Mouse (Mus musculus): ENCODE measurements at regions not wholly inside any gene's neighbourhood (a gene's known extent, or its start where the extent isn't known, plus 50 kb on each side); places are given as distances from the start of the nearest gene placed in this dataset.
A peak's percentile ranks its signal among the peaks of the same experiment; 100 is the strongest.

DNA sequence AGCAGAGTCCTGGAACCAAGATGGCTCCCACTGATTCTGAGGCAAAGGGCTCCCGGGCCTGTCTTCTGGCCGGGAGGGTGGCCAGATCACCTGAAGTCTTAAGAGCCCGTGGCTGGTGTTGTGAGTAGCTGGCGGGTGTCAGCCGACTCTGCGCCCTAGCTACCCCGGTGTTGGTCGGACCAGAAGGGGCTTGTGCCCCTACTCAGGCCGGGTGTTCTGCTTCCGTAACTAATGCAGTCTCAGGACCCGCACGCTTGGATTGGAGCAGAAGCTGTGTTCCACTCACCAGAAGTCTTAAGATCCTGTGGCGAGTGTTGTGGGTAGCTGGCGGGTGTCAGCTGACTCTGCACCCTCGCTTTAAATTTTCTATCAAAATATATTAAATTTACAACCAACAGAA is 1285.3 kb upstream of the Cdh9 start:
- DNase-seq (ENCODE audit: inconsistent ontology term) = no peak

DNA sequence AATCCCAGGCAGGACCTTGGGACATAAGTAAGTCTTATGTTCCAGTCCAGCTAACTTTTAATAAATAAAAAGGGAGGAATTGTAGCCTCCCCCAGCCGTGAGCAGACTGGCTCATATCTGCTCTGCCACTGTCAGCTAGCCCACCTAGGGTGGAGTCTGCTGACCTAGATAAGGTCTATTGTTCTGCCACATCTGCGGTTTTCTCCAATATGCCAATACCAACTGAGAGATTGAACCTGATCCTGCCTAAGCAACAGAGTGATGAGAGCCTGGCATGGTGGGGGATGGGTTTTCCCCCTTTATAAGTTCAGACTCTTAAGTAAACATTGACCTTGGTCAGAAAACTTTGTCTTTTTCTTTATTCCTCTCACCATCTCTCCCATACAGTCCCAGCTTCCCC is 1250.9 kb upstream of the Cdh9 start:
- DNase-seq (ENCODE audit: inconsistent ontology term) = no peak

DNA sequence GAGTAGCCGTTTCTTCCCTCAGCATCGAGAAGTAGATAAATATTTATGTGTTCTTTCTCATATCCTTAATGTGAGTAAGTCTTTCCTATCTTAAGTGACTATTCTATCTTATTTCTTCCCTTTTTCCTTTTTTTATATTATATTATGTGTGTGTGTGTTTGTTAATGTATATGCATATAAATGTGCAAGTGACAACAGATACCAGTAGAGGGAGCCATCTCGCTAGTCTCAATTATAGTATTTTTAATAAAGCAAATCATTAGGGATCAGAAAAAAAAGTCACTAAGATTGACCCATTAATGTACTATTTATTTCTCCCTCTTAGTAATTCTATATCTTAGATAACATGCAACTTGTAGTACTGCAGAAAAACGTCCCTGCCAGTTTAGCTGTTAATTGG is 1228.3 kb upstream of the Cdh9 start:
- no peak for DNase-seq (ENCODE audit: inconsistent ontology term)

- no peak for DNase-seq (ENCODE audit: inconsistent ontology term)
These were observed 1189.6 kb upstream of the Cdh9 start for GRCm38 (mm10) chr15:15538944-15539343.

DNA sequence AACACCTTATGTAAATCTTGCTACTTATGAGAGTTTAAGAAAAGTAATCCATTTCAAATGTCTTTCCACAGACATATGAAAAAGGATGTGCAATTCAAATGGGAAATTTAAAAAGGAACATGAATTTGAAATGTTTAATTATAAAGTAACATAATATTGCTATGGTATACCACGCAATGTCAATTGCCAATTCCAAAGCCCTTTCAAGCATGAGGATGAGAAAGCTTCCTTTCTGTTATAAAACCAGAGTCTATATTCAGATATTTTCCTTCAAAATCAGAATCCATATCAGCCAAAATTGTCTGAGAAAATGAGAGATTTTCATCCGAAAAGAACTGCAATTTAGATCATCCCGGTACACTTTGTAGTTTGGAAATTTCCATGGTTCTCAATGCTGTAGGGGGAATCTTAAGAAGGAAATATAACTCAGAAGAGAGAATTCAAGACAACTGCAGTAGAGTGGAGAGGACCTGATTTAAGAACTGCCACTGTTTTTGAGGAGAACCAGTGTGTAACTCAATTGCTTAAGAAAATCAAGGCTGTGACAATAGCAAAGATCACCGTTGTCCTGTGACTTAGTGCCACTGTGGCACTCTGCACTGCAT is 1169.3 kb upstream of the Cdh9 start:
- DNase-seq (ENCODE audit: inconsistent ontology term) = no peak

DNA sequence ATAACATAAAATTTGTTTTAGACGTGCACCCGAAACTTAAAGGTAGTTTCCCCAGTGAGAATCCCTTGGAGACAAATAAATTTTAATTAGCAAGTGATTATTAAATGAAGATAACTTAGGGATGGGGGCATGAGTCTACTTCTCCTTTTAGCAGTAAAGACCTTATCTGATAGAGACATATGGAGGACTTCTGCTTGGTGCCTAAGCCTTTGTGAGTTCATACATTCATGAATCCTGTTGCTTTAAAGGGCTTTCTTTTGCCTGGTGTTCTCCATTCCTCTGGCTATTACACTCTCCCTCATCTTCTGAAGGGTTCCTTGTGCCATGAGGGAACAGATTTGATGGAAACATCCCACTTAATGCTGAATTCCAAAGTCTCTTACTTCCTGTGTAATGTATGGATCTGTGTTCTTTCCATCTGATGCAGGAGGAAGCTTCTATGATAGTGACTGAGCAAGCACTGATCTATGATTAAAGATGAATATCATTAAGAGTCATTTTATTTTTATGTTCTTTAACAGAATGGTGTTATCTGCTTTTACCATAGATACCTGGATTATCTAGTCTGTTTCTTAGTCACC is 1146.2 kb upstream of the Cdh9 start:
- DNase-seq (ENCODE audit: inconsistent ontology term) = no peak

DNA sequence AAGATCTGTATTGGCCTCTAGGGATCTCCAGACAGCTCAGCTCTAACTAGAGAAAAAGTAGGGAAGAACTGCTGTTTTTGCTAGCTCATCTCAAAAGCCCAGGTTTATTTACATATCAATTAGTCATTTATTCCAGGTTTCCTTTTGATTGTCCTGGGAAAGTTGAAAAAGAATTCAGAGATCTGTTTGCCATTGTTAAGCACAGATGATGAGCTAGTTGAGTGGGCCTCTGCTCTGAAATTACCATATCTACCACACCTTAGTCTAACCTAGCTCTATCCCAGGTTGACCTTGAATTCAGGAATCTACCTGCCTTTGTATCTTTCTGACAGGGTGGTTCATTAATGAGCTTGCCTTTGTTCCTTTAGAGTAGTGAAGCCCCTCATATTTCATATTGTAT is 1110.6 kb upstream of the Cdh9 start:
- DNase-seq (ENCODE audit: inconsistent ontology term) = no peak

DNA sequence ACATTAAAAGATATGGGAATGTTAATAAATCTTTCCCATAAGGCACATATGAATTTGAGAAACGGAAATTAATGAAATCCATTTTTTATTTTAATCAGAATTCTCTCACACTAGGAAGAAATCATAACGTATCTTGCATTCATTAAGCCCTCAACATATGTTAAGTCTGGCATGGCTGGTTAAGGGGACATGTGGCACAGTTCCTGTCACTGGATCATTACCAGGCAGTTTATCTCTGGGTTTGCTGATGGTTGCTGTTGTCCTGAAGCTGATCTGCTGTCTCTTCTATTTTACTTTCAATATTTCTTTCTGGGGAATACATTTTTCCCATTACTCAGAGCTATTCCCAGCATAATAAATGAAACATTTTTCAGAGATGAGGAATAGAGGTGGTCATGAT is 1099.3 kb upstream of the Cdh9 start:
- DNase-seq (ENCODE audit: inconsistent ontology term) = no peak

DNA sequence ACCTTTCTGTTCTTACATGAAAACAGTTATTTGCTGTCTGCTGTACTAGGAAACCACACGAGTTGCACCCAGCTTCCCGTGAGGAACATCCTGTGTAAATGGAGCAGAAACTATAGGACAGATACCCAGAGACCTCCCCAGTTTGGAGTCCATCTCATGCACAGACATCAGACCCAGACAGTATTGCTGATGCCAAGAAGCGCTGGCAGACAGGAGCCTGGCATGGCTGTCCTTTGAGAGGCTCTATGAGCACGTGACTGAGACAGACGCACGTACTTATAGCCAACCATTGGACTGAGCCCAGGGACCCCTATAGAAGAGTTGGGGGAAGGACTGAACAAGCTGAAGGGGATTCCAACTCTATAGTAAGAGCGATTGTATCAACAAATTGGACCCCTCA is 1098.3 kb upstream of the Cdh9 start:
- no peak for DNase-seq (ENCODE audit: inconsistent ontology term)

GRCm38 (mm10) chr15:15637130-15637529 is 1091.4 kb upstream of the Cdh9 start:
- DNase-seq (ENCODE audit: inconsistent ontology term) = no peak

- DNase-seq (ENCODE audit: inconsistent ontology term) = no peak
These were observed 1079.8 kb upstream of the Cdh9 start for GRCm38 (mm10) chr15:15648734-15649133.

DNA sequence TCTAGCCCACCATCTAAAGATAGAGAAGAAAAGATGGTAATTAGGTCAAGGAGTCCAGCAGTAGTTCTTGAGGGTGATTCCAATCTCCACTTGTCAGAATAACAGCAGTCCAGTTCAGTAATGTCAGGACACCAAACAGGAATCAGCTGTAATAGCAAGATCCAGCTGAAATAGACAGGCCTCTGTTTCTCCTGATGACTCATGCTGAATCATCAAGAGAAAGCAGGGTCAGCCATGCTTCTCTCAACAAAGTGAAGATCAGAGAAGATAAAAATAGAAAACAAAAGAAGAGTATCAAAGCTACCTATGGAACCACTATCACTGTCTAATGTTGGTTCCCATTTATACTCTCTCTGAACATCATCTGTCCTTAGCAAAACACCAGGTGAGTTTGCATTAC is 1061.8 kb upstream of the Cdh9 start:
- peak; percentile 49 for DNase-seq (ENCODE audit: inconsistent ontology term)

DNA sequence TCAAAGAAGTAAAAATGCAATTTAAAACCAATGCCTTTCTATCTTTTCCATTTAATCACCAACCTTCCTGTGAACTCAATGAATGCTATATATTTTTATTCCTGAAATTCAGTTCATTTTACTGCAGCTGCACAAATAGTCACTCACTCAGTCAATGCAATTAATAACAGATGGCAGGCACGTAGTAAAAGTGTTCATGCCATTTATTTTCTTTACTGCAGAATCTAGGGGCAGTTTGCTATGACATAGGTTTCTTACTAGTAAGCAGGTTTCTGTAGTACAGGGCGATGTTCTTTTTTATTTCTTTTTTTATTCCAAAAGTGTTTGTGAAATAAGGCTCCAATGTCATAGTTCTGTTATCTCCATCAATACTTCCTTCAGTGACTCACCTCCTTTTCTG is 1035.8 kb upstream of the Cdh9 start:
- DNase-seq (ENCODE audit: inconsistent ontology term) = no peak

DNA sequence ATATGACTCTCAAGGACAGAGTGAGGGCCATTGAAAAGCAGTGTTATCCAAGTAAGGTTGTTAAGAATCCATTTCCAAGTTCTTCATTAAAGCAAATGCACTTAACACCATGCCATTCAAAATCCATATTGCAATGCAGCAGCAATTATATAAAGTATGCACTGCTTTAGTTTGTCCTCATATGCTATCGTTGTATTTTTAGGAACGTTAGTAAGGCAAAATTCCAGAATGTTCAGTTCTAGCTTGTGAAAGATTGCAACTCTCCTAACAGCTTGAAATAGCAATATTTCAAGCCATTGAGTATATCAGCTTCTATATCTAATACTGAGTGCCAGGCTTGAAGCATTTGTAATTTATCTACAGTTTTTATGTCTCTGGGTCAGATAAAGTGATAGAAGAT is 1011.9 kb upstream of the Cdh9 start:
- DNase-seq (ENCODE audit: inconsistent ontology term) = no peak

GRCm38 (mm10) chr15:15741987-15742386 is 986.6 kb upstream of the Cdh9 start:
- DNase-seq (ENCODE audit: inconsistent ontology term) = no peak

- DNase-seq (ENCODE audit: inconsistent ontology term) = no peak
These were observed 985.5 kb upstream of the Cdh9 start for GRCm38 (mm10) chr15:15743011-15743410.

Measured in Muller cell, postnatal 12 days (primary cell).